Mouse (Mus musculus) limb, embryonic 10.5 days (tissue): ENCODE measurements around the gene Xlr4c. TPM values are rescaled to one million over a fixed set of nuclear protein-coding genes. Genes with fewer than 3 reads are reported as not detected.
"Not testable (repeated sequence)": the region's sequence is repeated elsewhere in the genome, so short reads cannot be mapped to it uniquely, and the experiment has no call there.

Experiments
- DNase-seq: peaks from one replicate; pipeline ENCODE4 v3.0.0-alpha.2; 2017; ENCODE audit warnings: low spot score
- H3K27ac ChIP-seq: fragments of 300-500 bp; sonication (generic); 2 replicates; pipeline ENCODE4 v1.5.1; 2016; ENCODE audit warnings: mild to moderate bottlenecking
- H3K27me3 ChIP-seq: fragments of 300-500 bp; sonication (generic); 2 replicates; pipeline ENCODE4 v1.6.1; 2016; ENCODE audit warnings: low read depth, mild to moderate bottlenecking; ENCODE audit not compliant: poor library complexity, severe bottlenecking
- H3K36me3 ChIP-seq: fragments of 300-500 bp; sonication (generic); 2 replicates; pipeline ENCODE4 v1.6.1; 2016; ENCODE audit warnings: mild to moderate bottlenecking, moderate library complexity
- H3K4me1 ChIP-seq: fragments of 300-500 bp; sonication (generic); 2 replicates; pipeline ENCODE4 v1.6.1; 2016
- H3K4me3 ChIP-seq: fragments of 300-500 bp; sonication (generic); 2 replicates; pipeline ENCODE4 v1.5.1; 2016; ENCODE audit warnings: mild to moderate bottlenecking, moderate library complexity
- H3K9me3 ChIP-seq: fragments of 300-500 bp; sonication (generic); replicated peaks from 2 replicates; pipeline ENCODE4 v1.6.1; 2016; ENCODE audit warnings: mild to moderate bottlenecking
- WGBS: fragments of 180-500 bp; shearing (Covaris S2); methylation state at CpG from one replicate; pipeline ENCODE4 v1.1.7; 2016; 5-methylcytosine and 5-hydroxymethylcytosine counted together
- polyA plus RNA-seq: library from polyadenylated mRNA; unstranded; fragments of >200 nt; fragmentation: Nextera tagmentation; extraction: Ambion mirVana; gene quantifications from 2 replicates; pipeline ENCODE4 v1.2.1, GENCODE M21; 2016

Gene Xlr4c
- polyA plus RNA-seq = 0.49 TPM in 1 of 2 replicates, not detected in the other

GRCm38 (mm10) chrX:73242821-73243325 lies at the start of gene Xlr4c:
TSS of gene Xlr4c (minus strand) at chrX:73243130.
- H3K9me3 ChIP-seq, H3K36me3 ChIP-seq, H3K27ac ChIP-seq, H3K27me3 ChIP-seq, DNase-seq, H3K4me3 ChIP-seq, H3K4me1 ChIP-seq: not testable (repeated sequence)
- WGBS = 88% methylated on average over 14 of the region's 14 CpGs

GRCm38 (mm10) chrX:73265270-73265669 lies 22.3 kb upstream of the Xlr4c start, which contains the start of gene Xlr3c:
TSS of gene Xlr3c (minus strand) at chrX:73265390.
- H3K9me3 ChIP-seq, DNase-seq, H3K36me3 ChIP-seq, H3K27me3 ChIP-seq, H3K27ac ChIP-seq, H3K4me1 ChIP-seq, H3K4me3 ChIP-seq: not testable (repeated sequence)
- WGBS = 91% methylated on average over 14 of the region's 14 CpGs

- not testable (repeated sequence) for H3K4me1 ChIP-seq, H3K36me3 ChIP-seq, H3K27me3 ChIP-seq, H3K4me3 ChIP-seq, H3K9me3 ChIP-seq, DNase-seq, H3K27ac ChIP-seq
- 79% methylated on average over 1 of the region's 2 CpGs for WGBS
Observed at GRCm38 (mm10) chrX:73262428-73262827, 19.5 kb upstream of the Xlr4c start.

GRCm38 (mm10) chrX:73229288-73229687 lies 13.6 kb downstream of the Xlr4c start:
- WGBS = 41% methylated on average over 3 of the region's 3 CpGs
- H3K27ac ChIP-seq = no peak overlapping the region
- no peaks in the 10 kb centered on the region for H3K9me3 ChIP-seq
- H3K4me1 ChIP-seq = peaks cover 6% of the 10 kb centered on the region; the same call in 1 of the 2 replicates
- no peaks in the 10 kb centered on the region for H3K36me3 ChIP-seq
- H3K4me3 ChIP-seq = peak overlapping the region; percentile 65
- DNase-seq = no peak
- peaks cover 53% of the 10 kb centered on the region for H3K27me3 ChIP-seq

GRCm38 (mm10) chrX:73228606-73229214 lies 14.2 kb downstream of the Xlr4c start:
- no peaks in the 10 kb centered on the region for H3K36me3 ChIP-seq
- peaks cover 53% of the 10 kb centered on the region for H3K27me3 ChIP-seq
- peaks cover 6% of the 10 kb centered on the region; the same call in 1 of the 2 replicates for H3K4me1 ChIP-seq
- H3K9me3 ChIP-seq = no peaks in the 10 kb centered on the region
- 19% methylated on average over 47 of the region's 51 CpGs for WGBS
- H3K4me3 ChIP-seq = peak overlapping the region; percentile 65
- DNase-seq = peak; percentile 47
- H3K27ac ChIP-seq = peak overlapping the region; percentile 85

- H3K36me3 ChIP-seq = no peaks in the 10 kb centered on the region
Observed at GRCm38 (mm10) chrX:73227914-73228605, 14.9 kb downstream of the Xlr4c start, which contains the start of gene F8a. TSS of gene F8a (plus strand) at chrX:73228291.

GRCm38 (mm10) chrX:73225365-73225764 lies 17.6 kb downstream of the Xlr4c start:
- H3K4me3 ChIP-seq = no peak overlapping the region
- no peaks in the 10 kb centered on the region for H3K36me3 ChIP-seq
- H3K4me1 ChIP-seq = peaks cover 6% of the 10 kb centered on the region; the same call in 1 of the 2 replicates
- WGBS = 59% methylated on average over 1 of the region's 1 CpGs
- no peaks in the 10 kb centered on the region for H3K9me3 ChIP-seq
- DNase-seq = no peak
- H3K27me3 ChIP-seq = peaks cover 41% of the 10 kb centered on the region
- H3K27ac ChIP-seq = no peak overlapping the region

More at GRCm38 (mm10) chrX:73227914-73228605, 14.9 kb downstream of the Xlr4c start, which contains the start of gene F8a:
- H3K9me3 ChIP-seq = no peaks in the 10 kb centered on the region
- peaks cover 6% of the 10 kb centered on the region; the same call in 1 of the 2 replicates for H3K4me1 ChIP-seq
- peak within 1 kb of the TSS; percentile 85 for H3K27ac ChIP-seq
- H3K4me3 ChIP-seq = peak within 1 kb of the TSS; percentile 65
- WGBS = 11% methylated on average over 39 of the region's 39 CpGs
- peak; percentile 75 for DNase-seq
- peaks cover 53% of the 10 kb centered on the region for H3K27me3 ChIP-seq

GRCm38 (mm10) chrX:73213819-73214564 lies 28.9 kb downstream of the Xlr4c start, which contains the start of gene Xlr4b:
TSS of gene Xlr4b (plus strand) at chrX:73214333.
- not testable (repeated sequence) for H3K4me1 ChIP-seq, H3K27me3 ChIP-seq, H3K27ac ChIP-seq, H3K9me3 ChIP-seq, H3K36me3 ChIP-seq, H3K4me3 ChIP-seq, DNase-seq
- WGBS = 87% methylated on average over 18 of the region's 19 CpGs

- WGBS = 80% methylated on average over 12 of the region's 12 CpGs
- H3K9me3 ChIP-seq, H3K4me3 ChIP-seq, H3K36me3 ChIP-seq, H3K27ac ChIP-seq, H3K4me1 ChIP-seq, DNase-seq, H3K27me3 ChIP-seq: not testable (repeated sequence)
Observed at GRCm38 (mm10) chrX:73191934-73192333, 51.0 kb downstream of the Xlr4c start, which contains the start of gene Xlr3b. TSS of gene Xlr3b (plus strand) at chrX:73192207.

Other genes starting within 250 kb of the Xlr4c start
- not detected in 2 replicates for gene Pnma5, start 206.0 kb downstream of the Xlr4c start, polyA plus RNA-seq
- gene Pnma3, start 178.3 kb downstream of the Xlr4c start, polyA plus RNA-seq = 0.10 and 0.11 TPM in 2 replicates
- 0.39 and 1.5 TPM in 2 replicates for gene Xlr4a, start 160.7 kb downstream of the Xlr4c start, polyA plus RNA-seq
- 2.1 and 2.5 TPM in 2 replicates for gene Xlr3a, start 146.0 kb downstream of the Xlr4c start, polyA plus RNA-seq
- not detected in 2 replicates for gene Gm14685, start 126.1 kb downstream of the Xlr4c start, polyA plus RNA-seq
- not detected in 2 replicates for gene Xlr5b, start 94.3 kb downstream of the Xlr4c start, polyA plus RNA-seq
- gene DXBay18, start 93.7 kb downstream of the Xlr4c start, polyA plus RNA-seq = not detected in 2 replicates
- not detected in 2 replicates for gene Spin2d, start 66.1 kb downstream of the Xlr4c start, polyA plus RNA-seq
- 9.5 and 11.9 TPM in 2 replicates for gene Xlr3b, start 50.9 kb downstream of the Xlr4c start, polyA plus RNA-seq
- 0.18 and 1.0 TPM in 2 replicates for gene Xlr4b, start 28.8 kb downstream of the Xlr4c start, polyA plus RNA-seq
- 6.4 and 8.2 TPM in 2 replicates for gene F8a, start 14.8 kb downstream of the Xlr4c start, polyA plus RNA-seq
- gene Xlr3c, start 22.3 kb upstream of the Xlr4c start, polyA plus RNA-seq = 0.16 and 0.26 TPM in 2 replicates
- gene Xlr5a, start 49.8 kb upstream of the Xlr4c start, polyA plus RNA-seq = not detected in 2 replicates
- not detected in 2 replicates for gene Xlr5c, start 49.8 kb upstream of the Xlr4c start, polyA plus RNA-seq
- not detected in 2 replicates for gene Gm45015, start 93.7 kb upstream of the Xlr4c start, polyA plus RNA-seq
- 19.9 and 22.6 TPM in 2 replicates for gene Zfp275, start 99.5 kb upstream of the Xlr4c start, polyA plus RNA-seq
- gene Gm18336, start 155.6 kb upstream of the Xlr4c start, polyA plus RNA-seq = not detected in 2 replicates
- gene Zfp92, start 168.0 kb upstream of the Xlr4c start, polyA plus RNA-seq = 0.08 and 0.24 TPM in 2 replicates
- not detected in 2 replicates for gene Trex2, start 192.2 kb upstream of the Xlr4c start, polyA plus RNA-seq
- gene Haus7, start 215.9 kb upstream of the Xlr4c start, polyA plus RNA-seq = 98.4 and 102 TPM in 2 replicates
- gene Bgn, start 240.5 kb upstream of the Xlr4c start, polyA plus RNA-seq = 7.9 and 11.5 TPM in 2 replicates